Mouse (Mus musculus): ENCODE results near the gene Wdfy4. TPM values are rescaled to one million over a fixed set of nuclear protein-coding genes. Genes with fewer than 3 reads are reported as not detected.

The Wdfy4 gene
- total and polyA plus RNA-seq, 2 experiments from 2014 or later: 0.14 to 1.4 TPM

- no peaks in the 10 kb centered on the region for H3K4me1 ChIP-seq (ENCODE audit: control insufficient read depth, insufficient read depth)
- H3K4me3 ChIP-seq (ENCODE audit: low read depth, low read length): no peak overlapping the region
- H3K27me3 ChIP-seq (ENCODE audit: control insufficient read depth, insufficient read depth, low read length): no peaks in the 10 kb centered on the region
- no peak overlapping the region for H3K4me2 ChIP-seq (ENCODE audit: low read depth, low read length)
- peak; percentile 52 for DNase-seq (ENCODE audit: low spot score)
- no peak overlapping the region for H3K9ac ChIP-seq (replicated peaks; ENCODE audit: low read depth, low read length)
- H3K9me3 ChIP-seq (replicated peaks; ENCODE audit: control insufficient read depth, low read length): no peaks in the 10 kb centered on the region; the same call in 1 of the 2 replicates
- ATAC-seq (ENCODE audit: insufficient read depth, low read depth): no peak
- TF ChIP-seq EP300 (IDR thresholded peaks at IDR 0.05; ENCODE audit: low read depth) (no peak), CTCF (IDR thresholded peaks at IDR 0.05; ENCODE audit: low read depth) (peak; percentile 73)
- no peak overlapping the region for H3K27ac ChIP-seq (ENCODE audit: low read depth)
- no peaks in the 10 kb centered on the region for H3K36me3 ChIP-seq (replicated peaks; ENCODE audit: control insufficient read depth, insufficient read depth, low read length)
- WGBS: 37% methylated on average over 6 of the region's 6 CpGs
Observed at GRCm38 (mm10) chr14:33033424-33033823, 151.9 kb downstream of the Wdfy4 start.

- Histone ChIP-seq H3K9me3 (replicated peaks; ENCODE audit: control insufficient read depth, low read length) (no peaks in the 10 kb centered on the region), H3K9ac (replicated peaks; ENCODE audit: low read depth, low read length) (no peak overlapping the region), H3K36me3 (replicated peaks; ENCODE audit: control insufficient read depth, insufficient read depth, low read length) (no peaks in the 10 kb centered on the region), H3K4me1 (ENCODE audit: control insufficient read depth, insufficient read depth) (no peaks in the 10 kb centered on the region), H3K27ac (ENCODE audit: low read depth) (no peak overlapping the region), H3K4me3 (ENCODE audit: low read depth, low read length) (no peak overlapping the region), H3K4me2 (ENCODE audit: low read depth, low read length) (no peak overlapping the region), H3K27me3 (ENCODE audit: control insufficient read depth, insufficient read depth, low read length) (no peaks in the 10 kb centered on the region)
- DNase-seq (ENCODE audit: low spot score) (no peak), ATAC-seq (ENCODE audit: insufficient read depth, low read depth) (no peak)
- no peak for TF ChIP-seq CTCF (IDR thresholded peaks at IDR 0.05; ENCODE audit: low read depth)
- TF ChIP-seq EP300 (IDR thresholded peaks at IDR 0.05; ENCODE audit: low read depth): no peak
- 75% methylated on average over 3 of the region's 3 CpGs for WGBS
Observed at GRCm38 (mm10) chr14:33030849-33031248, 154.5 kb downstream of the Wdfy4 start.

DNA sequence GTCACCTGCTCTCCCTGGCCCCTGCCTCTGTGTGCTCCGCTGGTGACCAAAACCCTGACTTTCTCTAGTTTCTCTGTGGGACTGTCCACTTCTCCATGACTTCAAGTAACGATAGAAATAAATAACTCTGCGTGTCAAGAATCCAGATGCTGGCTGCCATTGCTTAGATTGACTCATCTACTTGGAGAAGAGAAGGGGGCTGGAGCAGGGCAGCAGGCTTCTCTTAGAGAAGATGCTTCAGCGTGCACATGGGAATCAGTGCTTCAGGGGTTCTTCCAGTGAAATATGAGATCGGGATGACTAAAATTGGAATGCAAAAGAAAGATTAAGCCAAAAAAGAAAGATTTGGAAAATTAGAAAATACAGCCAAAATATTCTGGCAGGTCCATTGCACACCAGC, 165.7 kb downstream of the Wdfy4 start:
- no peak overlapping the region for H3K9ac ChIP-seq (replicated peaks; ENCODE audit: low read depth, low read length)
- H3K9me3 ChIP-seq (replicated peaks; ENCODE audit: control insufficient read depth, low read length): no peaks in the 10 kb centered on the region
- no peaks in the 10 kb centered on the region for H3K36me3 ChIP-seq (replicated peaks; ENCODE audit: control insufficient read depth, insufficient read depth, low read length)
- peaks cover 9% of the 10 kb centered on the region; the same call in 1 of the 2 replicates for H3K4me1 ChIP-seq (ENCODE audit: control insufficient read depth, insufficient read depth)
- DNase-seq (ENCODE audit: low spot score) (no peak), ATAC-seq (ENCODE audit: insufficient read depth, low read depth) (no peak)
- H3K4me3 ChIP-seq (ENCODE audit: low read depth, low read length): no peak overlapping the region
- H3K27ac ChIP-seq (ENCODE audit: low read depth): no peak overlapping the region
- H3K4me2 ChIP-seq (ENCODE audit: low read depth, low read length): no peak overlapping the region
- H3K27me3 ChIP-seq (ENCODE audit: control insufficient read depth, insufficient read depth, low read length): no peaks in the 10 kb centered on the region
- 71% methylated on average over 5 of the region's 5 CpGs for WGBS
- TF ChIP-seq EP300 (IDR thresholded peaks at IDR 0.05; ENCODE audit: low read depth): no peak
- TF ChIP-seq CTCF (IDR thresholded peaks at IDR 0.05; ENCODE audit: low read depth): no peak

DNA sequence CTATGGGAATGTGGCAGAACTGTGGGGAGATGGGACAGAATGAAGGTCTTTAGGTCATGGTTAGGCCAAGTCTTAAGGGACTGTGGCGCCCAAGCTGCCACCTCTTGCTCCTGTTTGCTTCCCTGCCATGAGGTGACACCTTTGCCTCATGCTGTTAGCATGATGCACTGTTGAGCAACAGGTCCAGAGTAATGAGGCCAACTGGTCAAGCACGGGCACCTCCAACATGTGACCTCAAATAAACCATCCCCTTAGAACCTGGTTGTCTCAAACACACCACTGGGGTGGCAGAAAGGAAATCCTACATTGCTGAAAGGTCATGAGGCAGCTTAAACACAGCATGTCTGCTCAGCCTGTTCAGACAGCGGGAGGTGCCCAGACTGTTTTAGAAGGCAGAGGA, 166.3 kb downstream of the Wdfy4 start:
- H3K9ac ChIP-seq (replicated peaks; ENCODE audit: low read depth, low read length): no peak overlapping the region
- H3K4me2 ChIP-seq (ENCODE audit: low read depth, low read length): no peak overlapping the region
- H3K4me3 ChIP-seq (ENCODE audit: low read depth, low read length): no peak overlapping the region
- no peaks in the 10 kb centered on the region for H3K9me3 ChIP-seq (replicated peaks; ENCODE audit: control insufficient read depth, low read length)
- no peak overlapping the region for H3K27ac ChIP-seq (ENCODE audit: low read depth)
- H3K4me1 ChIP-seq (ENCODE audit: control insufficient read depth, insufficient read depth): peaks cover 11% of the 10 kb centered on the region; the same call in 1 of the 2 replicates
- H3K27me3 ChIP-seq (ENCODE audit: control insufficient read depth, insufficient read depth, low read length): no peaks in the 10 kb centered on the region
- no peak for TF ChIP-seq CTCF (IDR thresholded peaks at IDR 0.05; ENCODE audit: low read depth)
- no peak for TF ChIP-seq EP300 (IDR thresholded peaks at IDR 0.05; ENCODE audit: low read depth)
- ATAC-seq (ENCODE audit: insufficient read depth, low read depth) (no peak), DNase-seq (ENCODE audit: low spot score) (no peak)
- 78% methylated on average over 3 of the region's 3 CpGs for WGBS
- H3K36me3 ChIP-seq (replicated peaks; ENCODE audit: control insufficient read depth, insufficient read depth, low read length): no peaks in the 10 kb centered on the region

DNA sequence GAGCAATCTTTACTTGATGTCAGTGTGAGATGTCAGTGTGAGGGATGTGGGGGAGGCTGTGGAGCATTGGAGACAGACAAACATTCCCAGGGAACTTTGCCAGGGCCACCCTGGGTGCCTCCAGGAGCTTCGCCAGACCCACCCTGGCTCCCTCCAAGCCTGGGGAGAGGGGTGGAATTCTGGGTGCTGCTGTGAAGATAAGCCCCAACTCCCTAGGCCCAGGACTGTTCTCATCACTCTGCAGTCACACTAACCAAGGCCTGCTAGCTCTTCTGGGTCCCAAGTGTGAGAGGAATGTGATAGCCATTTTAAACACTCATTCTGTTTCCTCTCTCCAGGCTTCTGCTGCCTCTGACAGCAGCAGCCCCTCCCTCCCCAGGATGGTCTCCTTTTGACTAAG, 177.7 kb downstream of the Wdfy4 start:
- no peaks in the 10 kb centered on the region for H3K27me3 ChIP-seq (ENCODE audit: control insufficient read depth, insufficient read depth, low read length)
- no peak for TF ChIP-seq EP300 (IDR thresholded peaks at IDR 0.05; ENCODE audit: low read depth)
- TF ChIP-seq CTCF (IDR thresholded peaks at IDR 0.05; ENCODE audit: low read depth): no peak
- H3K36me3 ChIP-seq (replicated peaks; ENCODE audit: control insufficient read depth, insufficient read depth, low read length): no peaks in the 10 kb centered on the region
- ATAC-seq (ENCODE audit: insufficient read depth, low read depth) (peak; percentile 20; the same call in 1 of the 2 replicates), DNase-seq (ENCODE audit: low spot score) (no peak)
- WGBS: 31% methylated on average over 1 of the region's 1 CpGs
- no peak overlapping the region for H3K27ac ChIP-seq (ENCODE audit: low read depth)
- H3K9ac ChIP-seq (replicated peaks; ENCODE audit: low read depth, low read length): no peak overlapping the region
- no peak overlapping the region for H3K4me3 ChIP-seq (ENCODE audit: low read depth, low read length)
- no peaks in the 10 kb centered on the region; the same call in 1 of the 2 replicates for H3K9me3 ChIP-seq (replicated peaks; ENCODE audit: control insufficient read depth, low read length)
- H3K4me2 ChIP-seq (ENCODE audit: low read depth, low read length): no peak overlapping the region
- H3K4me1 ChIP-seq (ENCODE audit: control insufficient read depth, insufficient read depth): no peaks in the 10 kb centered on the region

GRCm38 (mm10) chr14:33005114-33005513, 180.2 kb downstream of the Wdfy4 start:
- DNase-seq (ENCODE audit: low spot score) (no peak), ATAC-seq (ENCODE audit: insufficient read depth, low read depth) (no peak)
- Histone ChIP-seq H3K4me2 (ENCODE audit: low read depth, low read length) (no peak overlapping the region), H3K9ac (replicated peaks; ENCODE audit: low read depth, low read length) (no peak overlapping the region), H3K4me1 (ENCODE audit: control insufficient read depth, insufficient read depth) (no peaks in the 10 kb centered on the region), H3K27ac (ENCODE audit: low read depth) (no peak overlapping the region), H3K4me3 (ENCODE audit: low read depth, low read length) (no peak overlapping the region), H3K36me3 (replicated peaks; ENCODE audit: control insufficient read depth, insufficient read depth, low read length) (no peaks in the 10 kb centered on the region), H3K27me3 (ENCODE audit: control insufficient read depth, insufficient read depth, low read length) (no peaks in the 10 kb centered on the region), H3K9me3 (replicated peaks; ENCODE audit: control insufficient read depth, low read length) (no peaks in the 10 kb centered on the region; the same call in 1 of the 2 replicates)
- WGBS: 100% methylated on average over 1 of the region's 1 CpGs
- TF ChIP-seq EP300 (IDR thresholded peaks at IDR 0.05; ENCODE audit: low read depth) (no peak), CTCF (IDR thresholded peaks at IDR 0.05; ENCODE audit: low read depth) (no peak)
